Mouse (Mus musculus) heart, embryonic 13.5 days (tissue): ENCODE measurements around the gene Fam129a. TPM values are rescaled to one million over a fixed set of nuclear protein-coding genes. Genes with fewer than 3 reads are reported as not detected.

Experiments
- ATAC-seq: fragments of 200-750 bp; cut with Nextera tagmentation; 2 replicates; pipeline ENCODE4 v1.8.0; 2017; ENCODE audit warnings: moderate TSS enrichment; ENCODE audit not compliant: insufficient number of reproducible peaks, low FRiP score, low TSS enrichment; ENCODE audit errors: extremely low read depth
- H3K27ac ChIP-seq: fragments of 300-500 bp; sonication (generic); replicated peaks from 2 replicates; pipeline ENCODE4 v1.5.1; 2015; ENCODE audit warnings: moderate library complexity, mild to moderate bottlenecking, inconsistent platforms
- H3K27me3 ChIP-seq: fragments of 300-500 bp; sonication (generic); replicated peaks from 2 replicates; pipeline ENCODE4 v1.6.1; 2015; ENCODE audit warnings: mild to moderate bottlenecking, inconsistent platforms
- H3K36me3 ChIP-seq: fragments of 300-500 bp; sonication (generic); 2 replicates; pipeline ENCODE4 v1.6.1; 2015; ENCODE audit warnings: mild to moderate bottlenecking, inconsistent platforms
- H3K4me1 ChIP-seq: fragments of 300-500 bp; sonication (generic); 2 replicates; pipeline ENCODE4 v1.6.1; 2015; ENCODE audit warnings: inconsistent platforms
- H3K4me2 ChIP-seq: fragments of 300-500 bp; sonication (generic); 2 replicates; pipeline ENCODE4 v1.6.1; 2015; ENCODE audit warnings: inconsistent platforms, mild to moderate bottlenecking, moderate library complexity
- H3K4me3 ChIP-seq: fragments of 300-500 bp; sonication (generic); 2 replicates; pipeline ENCODE4 v1.5.1; 2015; ENCODE audit warnings: moderate library complexity, mild to moderate bottlenecking, inconsistent platforms
- H3K9ac ChIP-seq: fragments of 300-500 bp; sonication (generic); 2 replicates; pipeline ENCODE4 v1.6.1; 2015; ENCODE audit warnings: inconsistent platforms, mild to moderate bottlenecking, moderate library complexity
- H3K9me3 ChIP-seq: fragments of 300-500 bp; sonication (generic); 2 replicates; pipeline ENCODE4 v1.6.1; 2016; ENCODE audit warnings: inconsistent platforms
- WGBS: fragments of 180-500 bp; shearing (Covaris S2); methylation state at CpG from one replicate; pipeline ENCODE4 v1.1.7; 2015; ENCODE audit warnings: mixed read lengths; 5-methylcytosine and 5-hydroxymethylcytosine counted together
- polyA plus RNA-seq: library from polyadenylated mRNA; unstranded; fragments of >200 nt; fragmentation: Nextera tagmentation; extraction: Ambion mirVana; gene quantifications from 2 replicates; pipeline ENCODE4 v1.2.1, GENCODE M21; 2015

The Fam129a gene
- polyA plus RNA-seq, 1 experiment from 2014 or later, result 4.7 TPM

DNA sequence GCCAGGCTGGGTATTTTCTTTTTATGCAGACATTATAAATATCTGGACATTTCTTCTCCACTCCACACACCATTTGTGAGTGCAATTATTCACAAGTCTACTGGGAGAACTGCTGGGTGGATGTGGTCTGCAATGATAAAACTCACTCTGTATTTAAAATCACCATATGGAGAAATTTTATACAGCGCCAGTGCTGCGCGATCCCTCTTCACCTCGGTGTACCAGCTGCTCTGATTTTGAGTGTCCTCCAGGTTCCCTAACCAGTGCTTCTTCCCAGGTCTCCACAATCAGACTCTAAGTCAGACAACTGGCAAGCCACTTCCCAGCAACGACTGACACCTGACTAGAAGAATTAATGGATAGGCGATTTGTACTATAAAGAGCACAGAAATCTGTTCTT, 7.1 kb upstream of the Fam129a start:
- no peak overlapping the region for H3K4me3 ChIP-seq
- 46% methylated on average over 6 of the region's 6 CpGs for WGBS
- H3K27me3 ChIP-seq, result 0 out of 2 replicates have a peak, but pooled peaks cover under 1% of the 10 kb centered on the region

DNA sequence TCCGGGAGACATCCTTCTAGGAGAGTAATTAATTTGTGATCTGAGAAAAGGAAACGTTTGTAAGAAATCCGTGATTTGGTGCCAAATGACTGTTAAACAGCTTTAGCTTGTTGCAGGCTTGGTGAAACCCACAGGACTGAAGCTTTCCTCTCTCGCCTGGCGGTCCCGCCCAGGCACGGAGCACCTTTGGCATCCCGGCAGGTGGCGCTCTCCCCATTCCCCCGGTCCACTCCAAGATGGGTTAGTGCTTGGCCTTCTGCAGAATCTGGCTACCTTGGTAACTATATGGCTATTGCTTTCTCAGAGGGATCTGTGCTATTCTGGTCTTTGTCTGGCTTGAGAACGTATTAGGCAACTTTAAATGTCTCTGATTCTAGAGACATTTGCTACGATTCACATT, 6.6 kb upstream of the Fam129a start:
- Histone ChIP-seq H3K9me3 (no peaks in the 10 kb centered on the region), H3K27ac (no peak overlapping the region), H3K36me3 (no peaks in the 10 kb centered on the region), H3K27me3 (0 out of 2 replicates have a peak, but pooled peaks cover 5% of the 10 kb centered on the region), H3K4me2 (no peak overlapping the region), H3K9ac (no peak overlapping the region), H3K4me1 (no peaks in the 10 kb centered on the region), H3K4me3 (no peak overlapping the region)
- WGBS, result 15% methylated on average over 12 of the region's 12 CpGs
- ATAC-seq, result no peak

More for the DNA sequence above, 7.1 kb upstream of the Fam129a start:
- H3K4me2 ChIP-seq, result no peak overlapping the region
- H3K9me3 ChIP-seq, result no peaks in the 10 kb centered on the region
- H3K27ac ChIP-seq, result no peak overlapping the region
- H3K9ac ChIP-seq, result no peak overlapping the region
- no peaks in the 10 kb centered on the region for H3K4me1 ChIP-seq
- no peaks in the 10 kb centered on the region for H3K36me3 ChIP-seq
- no peak for ATAC-seq

DNA sequence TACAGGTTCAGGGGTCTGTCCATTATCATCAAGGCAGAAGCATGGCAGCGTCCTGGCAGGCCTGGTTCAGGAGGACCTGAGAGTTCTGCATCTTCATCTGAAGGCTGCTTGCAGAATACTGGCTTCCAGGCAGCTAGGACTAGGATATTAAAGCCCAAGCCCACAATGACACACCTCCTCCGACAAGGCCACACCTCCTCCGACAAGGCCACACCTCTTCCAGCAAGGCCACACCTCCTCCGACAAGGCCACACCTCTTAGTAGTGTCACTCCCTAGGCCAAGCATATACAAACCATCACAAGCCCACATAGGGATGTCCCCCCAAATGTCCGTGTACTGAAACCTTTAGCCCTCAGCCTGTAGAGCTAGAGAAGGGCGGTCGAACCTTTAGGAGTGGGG, 2.3 kb upstream of the Fam129a start:
- H3K36me3 ChIP-seq, result no peaks in the 10 kb centered on the region
- H3K9me3 ChIP-seq, result no peaks in the 10 kb centered on the region
- 61% methylated on average over 7 of the region's 7 CpGs for WGBS
- no peak overlapping the region for H3K27ac ChIP-seq
- peaks cover 23% of the 10 kb centered on the region for H3K27me3 ChIP-seq
- peaks cover 17% of the 10 kb centered on the region for H3K4me1 ChIP-seq
- H3K4me3 ChIP-seq, result no peak overlapping the region
- H3K4me2 ChIP-seq, result no peak overlapping the region
- H3K9ac ChIP-seq, result no peak overlapping the region
- ATAC-seq, result no peak

DNA sequence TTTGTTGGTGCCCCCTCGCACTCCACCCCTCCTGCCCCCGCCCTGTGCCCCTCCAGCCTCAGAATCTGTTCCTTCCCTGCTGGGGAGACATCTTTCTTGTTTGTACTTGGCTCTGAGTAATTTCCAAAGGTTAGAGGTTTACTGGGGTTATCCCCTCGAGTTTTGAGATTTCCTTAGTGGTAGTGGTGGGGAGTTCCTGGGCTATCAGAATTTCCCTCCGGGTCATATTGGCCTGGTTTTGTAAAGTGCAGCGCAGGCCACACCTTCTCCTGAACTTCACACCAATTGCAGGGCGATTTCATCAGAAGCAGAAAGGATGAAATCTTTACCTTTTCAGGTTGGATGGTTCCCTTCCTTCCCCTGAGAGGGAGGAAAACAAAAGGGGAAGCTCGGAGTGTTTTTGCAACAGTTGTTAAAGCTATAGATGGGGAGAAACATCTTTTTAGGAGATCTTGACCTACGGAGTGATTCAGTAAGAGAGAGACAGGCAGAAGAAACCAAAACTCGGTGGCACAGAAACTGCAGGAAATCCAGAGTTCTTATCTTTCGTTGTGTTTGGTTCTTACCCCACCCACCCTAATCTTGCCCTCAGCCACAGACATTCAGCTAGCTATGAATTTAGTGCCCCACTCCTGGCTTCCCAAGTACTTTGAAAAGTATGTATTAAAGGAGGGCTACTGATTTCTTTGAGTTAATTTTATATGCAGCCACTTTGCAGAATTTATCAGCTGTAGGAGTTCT, 1.0 kb downstream of the Fam129a start:
- ATAC-seq, result no peak
- H3K9ac ChIP-seq, result peak overlapping the region; percentile 83
- peaks cover 18% of the 10 kb centered on the region for H3K4me1 ChIP-seq
- H3K4me2 ChIP-seq, result peak overlapping the region; percentile 97
- H3K27ac ChIP-seq, result no peak overlapping the region
- 22% methylated on average over 10 of the region's 10 CpGs for WGBS
- peak overlapping the region; percentile 70 for H3K4me3 ChIP-seq
- no peaks in the 10 kb centered on the region for H3K36me3 ChIP-seq
- H3K27me3 ChIP-seq, result peaks cover 23% of the 10 kb centered on the region
- no peaks in the 10 kb centered on the region for H3K9me3 ChIP-seq

DNA sequence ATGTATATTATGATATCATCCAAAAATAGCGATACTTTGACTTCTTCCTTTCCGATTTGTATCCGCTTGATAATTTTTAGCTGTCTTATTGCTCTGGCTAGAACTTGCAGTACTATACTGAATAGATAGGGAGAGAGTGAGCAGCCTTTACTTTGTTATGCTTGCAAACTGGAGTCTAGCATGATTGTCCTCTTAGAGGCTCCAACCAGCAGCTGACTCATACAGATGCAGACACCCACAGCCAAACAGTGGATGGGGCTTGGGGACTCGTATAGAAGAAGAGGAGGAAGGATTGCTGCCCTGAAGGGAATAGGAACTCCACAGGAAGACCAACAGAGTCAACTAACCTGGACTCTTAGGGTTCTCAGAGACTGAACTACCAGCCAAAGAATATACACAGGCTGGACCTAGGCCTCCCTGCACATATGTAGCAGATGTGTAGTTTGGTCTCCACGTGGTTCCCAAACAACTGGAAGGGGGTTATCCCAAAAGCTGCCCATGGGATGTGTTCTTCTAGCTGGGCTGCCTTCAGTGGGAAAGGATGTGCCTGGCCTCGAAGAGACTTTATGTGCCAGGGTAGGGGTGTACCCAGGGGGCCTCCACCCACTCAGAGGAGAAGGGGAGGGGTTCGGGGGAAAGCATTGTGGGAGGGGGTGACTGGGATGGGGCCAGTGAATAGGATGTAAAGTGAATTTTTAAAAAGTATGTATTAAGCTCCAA, 1.8 kb downstream of the Fam129a start:
- 71% methylated on average over 7 of the region's 7 CpGs for WGBS
- no peak overlapping the region for H3K27ac ChIP-seq
- peaks cover 23% of the 10 kb centered on the region for H3K27me3 ChIP-seq
- H3K9ac ChIP-seq, result no peak overlapping the region; the same call in 1 of the 2 replicates
- peaks cover 18% of the 10 kb centered on the region for H3K4me1 ChIP-seq
- no peak overlapping the region for H3K4me3 ChIP-seq
- 0 out of 2 replicates have a peak overlapping the region, but pooled peaks have one; percentile 97 for H3K4me2 ChIP-seq
- no peaks in the 10 kb centered on the region for H3K36me3 ChIP-seq
- ATAC-seq, result no peak
- no peaks in the 10 kb centered on the region for H3K9me3 ChIP-seq

DNA sequence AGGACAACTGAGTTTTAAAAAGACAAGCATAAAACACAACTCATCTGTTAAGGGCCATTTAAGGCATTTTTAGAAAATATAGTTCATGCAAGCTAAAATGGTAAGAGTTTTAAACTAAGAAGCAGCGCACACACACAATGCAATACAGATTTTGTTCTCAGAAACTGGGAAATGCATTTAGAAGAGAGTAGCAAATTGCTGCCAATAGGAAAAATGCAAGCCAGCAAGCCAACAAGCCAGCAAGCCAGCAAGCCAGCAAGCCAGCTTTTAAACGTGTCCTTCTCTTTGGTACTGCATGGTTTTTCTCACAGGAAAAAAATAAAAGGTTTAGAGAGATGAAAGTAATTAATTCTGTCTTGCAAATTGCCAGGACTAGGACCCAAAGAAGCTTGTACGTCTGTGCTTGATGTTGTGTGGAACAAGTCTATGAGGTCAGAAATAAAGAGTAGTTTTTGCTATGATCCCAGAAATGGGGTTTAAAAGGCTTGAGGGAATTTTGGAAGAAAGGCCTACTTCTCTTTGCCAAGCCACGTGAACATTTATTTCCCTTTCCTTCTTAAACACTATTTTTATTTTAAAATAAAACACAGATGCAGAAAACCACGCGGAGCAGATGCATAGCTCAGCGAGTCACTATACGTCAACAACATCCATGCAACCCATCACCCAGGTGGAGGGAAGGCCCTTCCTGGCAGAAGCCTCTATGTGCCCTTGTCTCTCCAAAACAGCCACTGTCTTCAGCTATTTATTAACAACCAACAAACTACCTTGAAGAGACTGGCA, 9.4 kb downstream of the Fam129a start:
- H3K9me3 ChIP-seq, result no peaks in the 10 kb centered on the region
- no peaks in the 10 kb centered on the region for H3K27me3 ChIP-seq
- H3K4me1 ChIP-seq, result 0 out of 2 replicates have a peak, but pooled peaks cover 3% of the 10 kb centered on the region
- no peak overlapping the region for H3K9ac ChIP-seq
- ATAC-seq, result no peak
- 75% methylated on average over 8 of the region's 8 CpGs for WGBS
- H3K27ac ChIP-seq, result no peak overlapping the region
- H3K4me3 ChIP-seq, result no peak overlapping the region
- H3K36me3 ChIP-seq, result no peaks in the 10 kb centered on the region
- no peak overlapping the region for H3K4me2 ChIP-seq

DNA sequence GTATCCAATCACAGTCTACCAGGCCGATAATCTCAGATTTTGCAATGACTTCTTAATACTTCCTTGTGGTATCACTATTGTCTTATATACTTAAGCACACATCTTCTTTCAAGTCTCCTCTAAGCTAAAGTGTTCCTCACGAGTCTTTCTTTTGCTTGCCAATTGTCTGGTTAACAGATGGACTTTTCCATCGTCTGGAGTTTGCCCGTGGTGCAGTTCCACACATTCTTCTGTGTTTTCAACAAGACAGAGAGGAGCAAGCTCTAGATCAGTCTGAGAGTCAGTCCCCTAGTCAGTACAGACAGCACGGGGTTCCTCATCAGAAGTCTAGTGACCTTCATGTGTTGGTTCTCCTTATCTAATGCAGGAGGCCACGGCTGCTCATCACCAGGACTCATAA, 10.5 kb downstream of the Fam129a start:
- 64% methylated on average over 6 of the region's 6 CpGs for WGBS
- no peak overlapping the region for H3K9ac ChIP-seq
- H3K27ac ChIP-seq, result no peak overlapping the region
- no peaks in the 10 kb centered on the region for H3K9me3 ChIP-seq
- no peaks in the 10 kb centered on the region for H3K36me3 ChIP-seq
- no peak overlapping the region for H3K4me3 ChIP-seq
- H3K27me3 ChIP-seq, result no peaks in the 10 kb centered on the region
- ATAC-seq, result no peak
- H3K4me2 ChIP-seq, result no peak overlapping the region
- 0 out of 2 replicates have a peak, but pooled peaks cover 3% of the 10 kb centered on the region for H3K4me1 ChIP-seq

DNA sequence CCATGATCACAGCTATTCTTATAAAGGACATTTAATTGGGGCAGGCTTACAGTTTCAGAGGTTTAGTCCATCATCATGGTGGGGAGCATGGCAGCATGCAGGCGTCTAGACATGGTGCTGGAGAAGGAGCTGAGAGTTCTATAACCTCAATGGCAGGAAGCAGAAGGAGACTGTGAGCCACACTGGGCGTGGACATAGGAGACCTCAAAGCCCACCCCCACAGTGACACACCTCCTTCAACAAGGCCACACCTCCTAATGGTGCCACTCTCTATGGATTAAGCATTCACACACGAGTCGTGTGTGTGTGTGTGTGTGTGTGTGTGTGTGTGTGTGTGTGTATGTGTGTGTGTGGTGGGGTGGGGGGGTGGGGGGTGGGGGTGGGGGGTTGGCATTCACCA, 11.0 kb downstream of the Fam129a start:
- ATAC-seq, result no peak
- H3K9ac ChIP-seq, result no peak overlapping the region
- no peak overlapping the region for H3K4me3 ChIP-seq
- H3K4me1 ChIP-seq, result 0 out of 2 replicates have a peak, but pooled peaks cover 3% of the 10 kb centered on the region
- H3K4me2 ChIP-seq, result no peak overlapping the region
- no peaks in the 10 kb centered on the region for H3K9me3 ChIP-seq
- WGBS, result 71% methylated on average over 2 of the region's 4 CpGs
- H3K36me3 ChIP-seq, result no peaks in the 10 kb centered on the region
- no peaks in the 10 kb centered on the region for H3K27me3 ChIP-seq
- H3K27ac ChIP-seq, result no peak overlapping the region

DNA sequence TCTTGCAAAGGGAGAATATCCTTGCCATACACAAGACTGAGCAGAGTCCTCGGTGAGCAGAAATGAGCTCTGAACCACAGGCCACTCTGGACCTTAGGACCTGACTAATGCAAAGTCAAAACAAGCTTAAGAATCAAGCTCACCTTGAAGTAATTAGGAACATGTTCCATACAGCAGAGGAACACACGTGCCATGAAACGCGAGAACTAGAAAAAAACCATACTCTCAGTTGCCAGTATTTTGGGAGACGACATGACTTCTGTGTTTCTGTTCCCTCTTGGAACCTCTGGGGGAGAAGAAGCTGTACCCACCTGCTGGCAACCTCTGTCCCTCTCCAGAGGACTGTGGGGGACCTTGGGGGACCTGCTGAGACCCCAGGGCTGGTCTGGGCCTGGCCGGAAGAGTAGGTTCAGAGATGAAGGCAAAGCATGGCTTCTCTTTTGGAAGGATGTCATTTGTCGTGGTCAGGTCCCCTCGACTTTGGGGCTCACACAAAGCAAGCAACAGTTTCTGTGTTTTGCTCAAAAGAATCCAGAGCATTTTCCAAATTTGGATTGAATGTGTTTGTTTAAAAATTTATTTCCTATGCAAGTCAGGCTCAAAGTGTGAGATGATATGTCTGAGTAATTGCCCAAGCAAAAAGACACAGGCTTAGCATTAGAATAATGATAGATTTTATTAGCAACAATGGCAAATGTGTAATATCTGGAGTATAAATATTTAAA, 12.6 kb downstream of the Fam129a start:
- H3K27ac ChIP-seq, result no peak overlapping the region
- H3K27me3 ChIP-seq, result no peaks in the 10 kb centered on the region
- no peak overlapping the region for H3K4me2 ChIP-seq
- H3K4me1 ChIP-seq, result 0 out of 2 replicates have a peak, but pooled peaks cover 3% of the 10 kb centered on the region
- no peak for ATAC-seq
- WGBS, result 82% methylated on average over 8 of the region's 8 CpGs
- H3K36me3 ChIP-seq, result no peaks in the 10 kb centered on the region
- H3K9me3 ChIP-seq, result no peaks in the 10 kb centered on the region
- H3K9ac ChIP-seq, result no peak overlapping the region
- no peak overlapping the region for H3K4me3 ChIP-seq

DNA sequence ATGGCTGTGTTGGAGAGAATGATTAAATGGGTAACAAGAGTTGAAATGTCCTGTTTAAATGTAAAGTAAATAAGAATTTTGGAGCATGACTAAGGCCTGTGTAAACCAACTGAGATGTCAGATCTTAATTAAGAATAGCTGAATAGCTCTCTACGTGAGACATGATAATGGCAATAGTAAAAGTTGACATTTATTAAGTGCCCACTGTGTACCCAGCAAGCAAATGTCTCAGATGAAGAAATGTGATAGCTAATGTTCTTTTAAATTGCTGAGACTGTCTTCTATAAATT, 13.1 kb downstream of the Fam129a start:
- no peak for ATAC-seq
- Histone ChIP-seq H3K4me3 (no peak overlapping the region), H3K9ac (no peak overlapping the region), H3K4me2 (no peak overlapping the region), H3K4me1 (0 out of 2 replicates have a peak, but pooled peaks cover 3% of the 10 kb centered on the region), H3K27ac (no peak overlapping the region), H3K9me3 (no peaks in the 10 kb centered on the region), H3K36me3 (no peaks in the 10 kb centered on the region), H3K27me3 (no peaks in the 10 kb centered on the region)
- 41% methylated on average over 1 of the region's 1 CpGs for WGBS
